Mouse (Mus musculus) heart, postnatal 25 days (tissue): ENCODE results near the gene Hesx1. TPM values are rescaled to one million over a fixed set of nuclear protein-coding genes. Genes with fewer than 3 reads are reported as not detected.
"Not testable (repeated sequence)": the region's sequence is repeated elsewhere in the genome, so short reads cannot be mapped to it uniquely, and the experiment has no call there.

Experiments
- DNase-seq: peaks from one replicate; pipeline ENCODE4 v3.0.0; 2022; ENCODE audit warnings: low spot score
- intact Hi-C: fragments of 180-260 bp; cut with DNase I; formaldehyde crosslinking; loops from one replicate; pipeline ENCODE4 v1.15.1; 2025
- total RNA-seq, 2 experiments: library from RNA; stranded (reverse); gene quantifications; 2 replicates each; pipeline ENCODE4 v1.2.3; 2021

The Hesx1 gene
- not detected for total RNA-seq

GRCm38 (mm10) chr14:26994211-26994741, at the start of gene Hesx1:
Hesx1 (plus strand) TSS chr14:26994416.
- intact Hi-C loops: loop anchor here (5.0 kb wide), 1 partner anchor 38 kb away; no protein-coding TSS in a partner anchor
- no peak for DNase-seq

GRCm38 (mm10) chr14:26956139-26956538, 38.1 kb upstream of the Hesx1 start:
- intact Hi-C loops: not testable (repeated sequence)

GRCm38 (mm10) chr14:26960518-26960917, 33.7 kb upstream of the Hesx1 start:
- no peak for DNase-seq
- intact Hi-C loops: loop anchor here (10.0 kb wide), 1 partner anchor 296 kb away; the partner anchor contains the start of gene Pde12

More at GRCm38 (mm10) chr14:26956139-26956538, 38.1 kb upstream of the Hesx1 start:
- DNase-seq: not testable (repeated sequence)

GRCm38 (mm10) chr14:26969164-26969563, 25.1 kb upstream of the Hesx1 start:
- no peak for DNase-seq
- intact Hi-C loops: loop anchor here (10.0 kb wide), 1 partner anchor 304 kb away; the partner anchor contains the start of gene Pde12

GRCm38 (mm10) chr14:26969856-26970407, 24.3 kb upstream of the Hesx1 start:
- no peak for DNase-seq
- intact Hi-C loops: loop anchor here (10.0 kb wide), 1 partner anchor 305 kb away; the partner anchor contains the start of gene Pde12

GRCm38 (mm10) chr14:26970439-26970932, 23.7 kb upstream of the Hesx1 start:
- peak; percentile 91 for DNase-seq
- intact Hi-C loops: no loop called here

- intact Hi-C loops: no loop called here
- DNase-seq: no peak
Measured at GRCm38 (mm10) chr14:26971106-26971789, 23.0 kb upstream of the Hesx1 start, which contains the start of gene Appl1. Appl1 (minus strand) TSS chr14:26971232.

- intact Hi-C loops: no loop called here
Measured at GRCm38 (mm10) chr14:26973089-26973488, 21.1 kb upstream of the Hesx1 start.

GRCm38 (mm10) chr14:26975490-26975889, 18.7 kb upstream of the Hesx1 start:
- no peak for DNase-seq
- intact Hi-C loops: no loop called here

More at GRCm38 (mm10) chr14:26973089-26973488, 21.1 kb upstream of the Hesx1 start:
- DNase-seq: no peak

- no peak for DNase-seq
- intact Hi-C loops: no loop called here
Measured at GRCm38 (mm10) chr14:26976212-26976611, 18.0 kb upstream of the Hesx1 start.

GRCm38 (mm10) chr14:26977500-26977899, 16.7 kb upstream of the Hesx1 start:
- no peak for DNase-seq
- intact Hi-C loops: no loop called here

- DNase-seq: no peak
- intact Hi-C loops: no loop called here
Measured at GRCm38 (mm10) chr14:26979808-26980207, 14.4 kb upstream of the Hesx1 start.

- DNase-seq: no peak
- intact Hi-C loops: no loop called here
Measured at GRCm38 (mm10) chr14:26981021-26981420, 13.2 kb upstream of the Hesx1 start.

GRCm38 (mm10) chr14:26981494-26982149, 12.6 kb upstream of the Hesx1 start:
- DNase-seq: no peak
- intact Hi-C loops: no loop called here

- DNase-seq: no peak
- intact Hi-C loops: no loop called here
Measured at GRCm38 (mm10) chr14:26982150-26982530, 12.1 kb upstream of the Hesx1 start.

GRCm38 (mm10) chr14:26988694-26989093, 5.5 kb upstream of the Hesx1 start:
- no peak for DNase-seq
- intact Hi-C loops: loop anchor here (5.0 kb wide), 1 partner anchor 34 kb away; no protein-coding TSS in a partner anchor

GRCm38 (mm10) chr14:26991622-26992021, 2.6 kb upstream of the Hesx1 start:
- DNase-seq: no peak
- intact Hi-C loops: loop anchor here (5.0 kb wide), 1 partner anchor 41 kb away; no protein-coding TSS in a partner anchor

GRCm38 (mm10) chr14:26993427-26993826, 789 bp upstream of the Hesx1 start:
- DNase-seq: no peak
- intact Hi-C loops: loop anchor here (5.0 kb wide), 1 partner anchor 39 kb away; no protein-coding TSS in a partner anchor

- intact Hi-C loops: no loop called here
- DNase-seq: no peak
Measured at GRCm38 (mm10) chr14:26996257-26996656, 2.0 kb downstream of the Hesx1 start.

- intact Hi-C loops: no loop called here
- no peak for DNase-seq
Measured at GRCm38 (mm10) chr14:27000386-27000785, 6.2 kb downstream of the Hesx1 start.
